Mouse (Mus musculus) liver, embryonic 14.5 days (tissue): ENCODE measurements around the gene Pmepa1. TPM values are rescaled to one million over a fixed set of nuclear protein-coding genes. Genes with fewer than 3 reads are reported as not detected.
A peak's percentile ranks its signal among the peaks of the same experiment; 100 is the strongest.

Experiments
- ATAC-seq: fragments of 200-750 bp; cut with Nextera tagmentation; 2 replicates; pipeline ENCODE4 v1.8.0; 2017; ENCODE audit warnings: moderate number of reproducible peaks, mild to moderate bottlenecking, moderate library complexity; ENCODE audit not compliant: insufficient read depth
- DNase-seq, 3 experiments: peaks; one replicate each; pipeline ENCODE4 v3.0.0-alpha.2; 2012 to 2013; ENCODE audit warnings: low read depth in 3 of 3, low spot score in 3 of 3
- H3K27ac ChIP-seq: fragments of 300-500 bp; sonication (generic); 2 replicates; pipeline ENCODE4 v1.5.1; 2014; ENCODE audit warnings: moderate library complexity, mild to moderate bottlenecking, control low read depth, inconsistent platforms
- H3K27me3 ChIP-seq: fragments of 300-500 bp; sonication (generic); 2 replicates; pipeline ENCODE4 v1.6.1; 2014; ENCODE audit warnings: mild to moderate bottlenecking, low read length, moderate library complexity; ENCODE audit not compliant: control insufficient read depth, insufficient read depth
- H3K36me3 ChIP-seq: fragments of 300-500 bp; sonication (generic); replicated peaks from 2 replicates; pipeline ENCODE4 v1.6.1; 2014; ENCODE audit warnings: low read depth; ENCODE audit not compliant: control insufficient read depth, insufficient read depth
- H3K4me1 ChIP-seq, 2 experiments: fragments of 200-500 bp in 1 of 2; fragments of 300-500 bp in 1 of 2; sonication (generic) in 1 of 2; replicated peaks; 2 replicates each; pipeline ENCODE4 v1.6.1; 2012 to 2014; ENCODE audit warnings: antibody characterized with exemption in 1 of 2, inconsistent platforms in 1 of 2, low read length in 1 of 2; ENCODE audit not compliant: control insufficient read depth in 2 of 2, insufficient read depth in 2 of 2
- H3K4me2 ChIP-seq: fragments of 300-500 bp; sonication (generic); 2 replicates; pipeline ENCODE4 v1.6.1; 2014; ENCODE audit warnings: low read depth, mild to moderate bottlenecking, control low read depth, moderate library complexity
- H3K4me3 ChIP-seq, 2 experiments: fragments of 200-500 bp in 1 of 2; fragments of 300-500 bp in 1 of 2; sonication (generic) in 1 of 2; 2 replicates each; pipeline ENCODE4 v1.5.1; 2012 to 2014; ENCODE audit warnings: low read depth in 2 of 2, low read length in 2 of 2, mild to moderate bottlenecking in 2 of 2, control low read depth in 1 of 2, inconsistent platforms in 1 of 2, moderate library complexity in 1 of 2; ENCODE audit not compliant: insufficient read depth in 1 of 2
- H3K9ac ChIP-seq: fragments of 300-500 bp; sonication (generic); replicated peaks from 2 replicates; pipeline ENCODE4 v1.6.1; 2014; ENCODE audit warnings: mild to moderate bottlenecking, control low read depth, moderate library complexity
- H3K9me3 ChIP-seq: fragments of 300-500 bp; sonication (generic); 2 replicates; pipeline ENCODE4 v1.6.1; 2016; ENCODE audit warnings: low read length, mixed read lengths; ENCODE audit not compliant: control insufficient read depth
- CTCF ChIP-seq: IDR thresholded peaks from 2 replicates; pipeline ENCODE4 v1.5.1; 2016; ENCODE audit warnings: antibody characterized with exemption, low read depth, control low read depth
- EP300 ChIP-seq: IDR thresholded peaks from 2 replicates; pipeline ENCODE4 v1.6.1; 2016; ENCODE audit warnings: antibody characterized with exemption, low read depth
- WGBS: fragments of 180-500 bp; shearing (Covaris S2); extraction: QIAGEN DNeasy Blood & Tissue Kit; methylation state at CpG from one replicate; pipeline ENCODE4 v1.1.7; 2014; ENCODE audit not compliant: insufficient replicate concordance; 5-methylcytosine and 5-hydroxymethylcytosine counted together
- polyA plus RNA-seq, 2 experiments: library from polyadenylated mRNA; depleted of rRNA in 1 of 2; stranded (reverse) in 1 of 2; unstranded in 1 of 2; fragments of >200 nt; fragmentation: Nextera tagmentation in 1 of 2; extraction: Ambion mirVana in 1 of 2; gene quantifications; 2 replicates each; pipeline versions ENCODE4 v1.2.1 to v1.2.3; 2012 to 2014

The Pmepa1 gene
- polyA plus RNA-seq (2012; rRNA removed) (0.20 and 0.31 TPM in 2 replicates), polyA plus RNA-seq (2014; fragmentation: Nextera tagmentation; extraction: Ambion mirVana) (0.04 and 0.09 TPM in 2 replicates)

DNA sequence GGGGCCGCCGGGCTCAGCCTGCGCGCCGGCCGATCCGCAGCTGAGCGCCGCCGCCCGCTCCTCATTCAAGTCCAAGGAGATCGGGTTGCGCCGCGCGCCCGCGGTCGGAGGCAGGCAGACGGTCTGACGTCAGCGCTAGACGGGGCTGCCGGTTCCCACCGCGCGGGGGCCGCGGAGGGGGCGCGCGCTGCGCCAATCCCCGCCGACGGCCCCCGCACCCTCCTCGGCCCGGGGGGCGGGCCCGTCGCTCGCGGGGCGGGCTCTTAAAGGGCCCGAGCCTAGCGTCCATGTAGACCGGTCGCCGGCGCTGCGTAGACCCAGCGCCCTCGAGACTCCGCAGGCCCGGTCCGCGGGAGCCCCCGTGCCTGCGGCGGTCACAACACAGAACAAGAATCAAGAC is at the start of gene Pmepa1:
TSS of gene Pmepa1 (minus strand) at position 125 of the 400 bp plus-strand sequence.
- WGBS = under 1% methylated on average over 40 of the region's 61 CpGs
- Histone ChIP-seq H3K4me3 (peak within 1 kb of the TSS; percentile 46 to 51), H3K4me2 (peak within 1 kb of the TSS; percentile 60), H3K36me3 (no peaks in the 10 kb centered on the region), H3K4me1 (no peaks in the 10 kb centered on the region), H3K9ac (no peak within 1 kb of the TSS), H3K9me3 (no peaks in the 10 kb centered on the region), H3K27ac (no peak within 1 kb of the TSS), H3K27me3 (peaks cover 52% of the 10 kb centered on the region)
- peak; percentile 74; the same call in 1 of the 2 replicates for ATAC-seq
- no peak for TF ChIP-seq EP300
- TF ChIP-seq CTCF = no peak
- peak in 2 of 3 experiments; percentile 2 to 16 for DNase-seq

DNA sequence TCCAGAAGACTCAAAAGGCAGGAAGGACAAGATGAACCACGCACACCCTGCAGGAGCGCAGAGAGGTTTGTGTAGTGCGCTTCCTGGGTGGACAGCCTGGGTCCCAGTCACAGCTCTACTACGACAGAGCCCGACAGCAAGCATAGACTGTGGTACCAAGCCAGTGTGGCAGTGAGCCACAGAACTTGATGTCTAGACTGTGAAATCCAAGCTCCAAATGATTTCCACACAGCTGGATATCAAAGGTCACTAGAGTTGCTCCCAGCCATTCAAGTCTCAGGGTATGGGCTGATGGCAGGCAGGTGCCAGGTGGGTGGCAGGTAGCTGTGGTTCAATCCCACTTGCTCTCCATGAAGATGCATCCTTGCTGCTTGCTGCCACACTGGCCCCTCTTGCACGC is 45.4 kb upstream of the Pmepa1 start:
- Histone ChIP-seq H3K4me2 (no peak overlapping the region), H3K4me3 (no peak overlapping the region), H3K27me3 (no peaks in the 10 kb centered on the region), H3K4me1 (no peaks in the 10 kb centered on the region), H3K9ac (no peak overlapping the region), H3K27ac (no peak overlapping the region), H3K36me3 (no peaks in the 10 kb centered on the region), H3K9me3 (no peaks in the 10 kb centered on the region)
- TF ChIP-seq CTCF (no peak), EP300 (no peak)
- WGBS = 65% methylated on average over 6 of the region's 6 CpGs
- ATAC-seq (no peak), DNase-seq (no peak)

DNA sequence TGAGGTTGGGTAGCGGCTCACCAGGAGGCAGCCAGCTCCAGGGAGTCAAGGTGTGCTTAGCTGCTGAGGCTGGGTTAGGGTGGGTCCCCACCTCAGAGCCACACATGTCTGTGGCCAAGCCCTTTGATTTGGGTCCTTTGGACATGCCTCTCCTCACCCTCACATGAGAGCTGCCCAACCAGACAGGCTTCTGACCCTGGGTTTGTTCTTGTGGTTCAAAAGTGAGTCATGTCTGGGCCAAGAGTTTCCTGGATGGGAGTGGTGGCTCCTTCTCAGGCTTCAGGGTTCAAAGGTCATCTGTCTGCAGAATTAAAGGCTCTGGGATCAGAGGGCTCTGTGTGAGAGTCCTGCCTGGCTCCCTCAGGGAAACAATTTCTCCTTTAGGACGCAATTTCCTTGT is 44.9 kb upstream of the Pmepa1 start:
- TF ChIP-seq CTCF = no peak
- TF ChIP-seq EP300 = no peak
- Histone ChIP-seq H3K27me3 (no peaks in the 10 kb centered on the region), H3K9me3 (no peaks in the 10 kb centered on the region), H3K4me1 (no peaks in the 10 kb centered on the region), H3K9ac (no peak overlapping the region), H3K27ac (no peak overlapping the region), H3K4me2 (no peak overlapping the region), H3K36me3 (no peaks in the 10 kb centered on the region), H3K4me3 (no peak overlapping the region)
- no peak for ATAC-seq
- WGBS = 61% methylated on average over 2 of the region's 2 CpGs
- no peak for DNase-seq

DNA sequence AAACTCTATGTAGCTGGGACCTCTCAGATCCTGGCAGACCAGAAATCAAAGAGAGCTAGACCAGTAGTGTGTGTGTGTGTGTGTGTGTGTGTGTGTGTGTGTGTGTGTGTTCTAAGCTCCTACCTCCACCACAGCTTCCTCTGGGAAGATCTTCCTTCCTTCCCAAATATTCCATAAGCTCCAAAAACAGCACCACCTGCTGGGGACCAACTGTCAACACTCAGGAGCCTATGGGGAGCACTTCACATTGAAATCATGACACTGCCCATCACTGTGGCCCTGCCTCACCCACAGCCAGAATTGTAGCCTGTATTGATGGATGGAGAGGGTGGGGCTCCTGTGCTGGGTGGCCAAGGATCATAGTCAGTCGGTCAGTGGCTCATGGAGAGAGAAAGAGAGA is 38.0 kb upstream of the Pmepa1 start:
- WGBS = 17% methylated on average over 1 of the region's 1 CpGs
- H3K9me3 ChIP-seq = no peaks in the 10 kb centered on the region
- no peak overlapping the region for H3K9ac ChIP-seq
- DNase-seq (no peak), ATAC-seq (no peak)
- H3K4me2 ChIP-seq = no peak overlapping the region
- H3K4me3 ChIP-seq = no peak overlapping the region
- H3K27ac ChIP-seq = no peak overlapping the region
- no peaks in the 10 kb centered on the region for H3K27me3 ChIP-seq
- H3K4me1 ChIP-seq = no peaks in the 10 kb centered on the region
- TF ChIP-seq CTCF (no peak), EP300 (no peak)
- H3K36me3 ChIP-seq = no peaks in the 10 kb centered on the region

DNA sequence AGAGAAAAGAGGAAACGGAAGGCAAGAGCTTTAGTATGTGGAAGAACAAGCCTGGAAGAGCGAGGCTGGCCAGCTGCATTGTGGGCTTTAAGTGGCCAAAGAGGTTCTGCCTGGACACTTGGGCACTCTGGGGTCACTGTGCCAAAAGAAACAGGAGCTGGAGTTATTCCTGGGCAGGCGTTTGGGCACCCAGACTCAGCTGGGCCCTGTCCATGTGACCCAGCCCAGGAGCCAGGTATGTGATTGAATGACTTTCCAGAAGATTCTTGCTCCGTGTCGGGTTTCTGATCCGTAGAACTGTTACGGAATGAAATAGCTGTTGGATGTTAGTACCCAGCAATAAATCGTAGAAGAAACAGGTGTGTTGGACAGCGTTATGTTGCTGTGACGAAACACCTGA is 32.2 kb upstream of the Pmepa1 start:
- Histone ChIP-seq H3K27ac (no peak overlapping the region), H3K4me1 (no peaks in the 10 kb centered on the region), H3K9ac (no peak overlapping the region), H3K36me3 (no peaks in the 10 kb centered on the region), H3K4me3 (no peak overlapping the region), H3K27me3 (no peaks in the 10 kb centered on the region; the same call in 1 of the 2 replicates), H3K9me3 (no peaks in the 10 kb centered on the region), H3K4me2 (no peak overlapping the region)
- no peak for ATAC-seq
- DNase-seq = no peak
- no peak for TF ChIP-seq CTCF
- no peak for TF ChIP-seq EP300
- WGBS = 70% methylated on average over 10 of the region's 10 CpGs
